Mouse (Mus musculus) lung, embryonic 15.5 days (tissue): ENCODE results near the gene Olfr23. TPM values are rescaled to one million over a fixed set of nuclear protein-coding genes. Genes with fewer than 3 reads are reported as not detected.
"Not testable (repeated sequence)": the region's sequence is repeated elsewhere in the genome, so short reads cannot be mapped to it uniquely, and the experiment has no call there.

Experiments used
- ATAC-seq: fragments of 200-750 bp; cut with Nextera tagmentation; 2 replicates; pipeline ENCODE4 v1.8.0; 2017; ENCODE audit warnings: moderate number of reproducible peaks, borderline replicate concordance; ENCODE audit not compliant: low FRiP score, low TSS enrichment; ENCODE audit errors: extremely low read depth
- H3K27ac ChIP-seq: fragments of 300-500 bp; sonication (generic); 2 replicates; pipeline ENCODE4 v1.5.1; 2015; ENCODE audit warnings: moderate library complexity, mild to moderate bottlenecking, inconsistent platforms
- H3K27me3 ChIP-seq: fragments of 300-500 bp; sonication (generic); 2 replicates; pipeline ENCODE4 v1.6.1; 2015; ENCODE audit warnings: inconsistent platforms
- H3K36me3 ChIP-seq: fragments of 300-500 bp; sonication (generic); 2 replicates; pipeline ENCODE4 v1.6.1; 2015; ENCODE audit warnings: inconsistent platforms
- H3K4me1 ChIP-seq: fragments of 300-500 bp; sonication (generic); 2 replicates; pipeline ENCODE4 v1.6.1; 2015; ENCODE audit warnings: inconsistent platforms
- H3K4me2 ChIP-seq: fragments of 300-500 bp; sonication (generic); 2 replicates; pipeline ENCODE4 v1.6.1; 2015; ENCODE audit warnings: inconsistent platforms, mild to moderate bottlenecking, moderate library complexity
- H3K4me3 ChIP-seq: fragments of 300-500 bp; sonication (generic); 2 replicates; pipeline ENCODE4 v1.5.1; 2015; ENCODE audit warnings: mild to moderate bottlenecking, inconsistent platforms
- H3K9ac ChIP-seq: fragments of 300-500 bp; sonication (generic); 2 replicates; pipeline ENCODE4 v1.6.1; 2015; ENCODE audit warnings: inconsistent platforms
- H3K9me3 ChIP-seq: fragments of 300-500 bp; sonication (generic); 2 replicates; pipeline ENCODE4 v1.6.1; 2016; ENCODE audit warnings: inconsistent platforms
- WGBS: fragments of 180-500 bp; shearing (Covaris S2); methylation state at CpG from one replicate; pipeline ENCODE4 v1.1.7; 2015; 5-methylcytosine and 5-hydroxymethylcytosine counted together
- polyA plus RNA-seq: library from polyadenylated mRNA; unstranded; fragments of >200 nt; fragmentation: Nextera tagmentation; extraction: Ambion mirVana; gene quantifications from 2 replicates; pipeline ENCODE4 v1.2.1, GENCODE M21; 2015

The Olfr23 gene
- not detected in 2 replicates for polyA plus RNA-seq

DNA sequence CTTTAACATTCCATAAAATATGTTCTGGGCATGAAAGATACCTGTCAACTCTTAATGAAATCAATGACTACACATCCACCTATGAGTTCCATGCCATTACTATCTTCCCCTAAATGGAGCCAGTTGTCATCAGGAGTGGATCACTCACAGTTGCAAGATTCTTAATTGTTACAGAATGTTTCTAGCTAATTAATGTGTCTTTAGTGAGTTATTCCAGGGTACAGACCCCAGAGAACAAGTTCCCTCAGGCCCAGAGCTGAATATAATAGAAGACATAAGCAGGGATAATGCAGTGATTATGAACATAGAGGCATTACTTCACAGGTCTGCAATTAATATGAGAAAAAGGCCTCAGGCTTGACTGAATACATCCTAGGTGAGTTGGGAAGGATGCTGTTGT is at the start of gene Olfr23:
Gene Olfr23, plus strand, starts transcription at position 301 of the 400 bp plus-strand sequence.
- H3K27ac ChIP-seq = no peak within 1 kb of the TSS
- no peak within 1 kb of the TSS for H3K4me3 ChIP-seq
- no peaks in the 10 kb centered on the region for H3K36me3 ChIP-seq
- no peaks in the 10 kb centered on the region for H3K27me3 ChIP-seq
- H3K9ac ChIP-seq = no peak within 1 kb of the TSS
- no peak within 1 kb of the TSS for H3K4me2 ChIP-seq
- ATAC-seq = no peak
- H3K9me3 ChIP-seq = no peaks in the 10 kb centered on the region
- no peaks in the 10 kb centered on the region for H3K4me1 ChIP-seq

DNA sequence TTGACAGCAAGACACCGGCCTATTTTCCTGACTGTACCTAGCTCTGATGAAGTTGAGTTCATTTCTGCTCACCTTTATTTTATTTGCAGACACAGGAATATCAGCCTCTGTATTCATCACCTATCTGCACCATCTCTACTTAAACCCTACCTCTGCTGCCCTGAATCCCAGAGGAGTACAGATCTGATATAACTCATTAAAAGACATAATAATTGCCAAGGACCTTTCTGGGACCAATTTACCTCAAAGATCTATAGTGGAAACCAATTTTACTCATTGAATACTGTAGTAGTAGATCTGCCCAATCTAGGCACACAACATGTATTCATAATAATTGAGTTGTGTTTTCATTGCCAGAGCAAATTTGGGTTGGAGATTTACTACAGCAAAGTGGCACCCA is 45.8 kb upstream of the Olfr23 start, which contains the start of gene Olfr394:
Gene Olfr394, minus strand, starts transcription at position 101 of the 400 bp plus-strand sequence.
- Histone ChIP-seq H3K9me3 (no peaks in the 10 kb centered on the region), H3K36me3 (no peaks in the 10 kb centered on the region), H3K4me2 (no peak within 1 kb of the TSS), H3K4me1 (no peaks in the 10 kb centered on the region), H3K27me3 (no peaks in the 10 kb centered on the region), H3K27ac (no peak within 1 kb of the TSS), H3K9ac (no peak within 1 kb of the TSS), H3K4me3 (no peak within 1 kb of the TSS)
- ATAC-seq = no peak
- WGBS = 74% methylated on average over 1 of the region's 1 CpGs

DNA sequence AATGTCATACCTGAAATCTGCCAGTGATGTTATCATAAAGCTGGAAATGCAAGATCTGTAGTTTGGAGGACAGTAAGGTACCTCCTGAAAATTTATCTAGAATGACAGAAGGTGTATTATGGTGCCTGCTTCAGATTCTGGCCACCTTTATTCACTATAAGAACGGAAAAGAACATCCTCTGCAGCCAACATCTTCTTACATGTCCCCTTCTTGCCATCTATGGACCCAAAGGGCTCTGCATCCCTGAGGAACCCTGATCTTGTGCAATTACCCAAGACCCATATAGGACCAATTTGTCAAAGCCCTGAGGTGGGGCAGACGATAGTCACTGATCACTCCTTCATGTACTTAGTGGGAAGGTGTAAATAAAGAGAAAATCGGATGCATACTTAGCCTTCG is 27.3 kb upstream of the Olfr23 start, which contains the start of gene Olfr395:
Gene Olfr395, minus strand, starts transcription at position 101 of the 400 bp plus-strand sequence.
- not testable (repeated sequence) for H3K27ac ChIP-seq, H3K36me3 ChIP-seq, H3K4me1 ChIP-seq, H3K27me3 ChIP-seq, ATAC-seq, H3K9me3 ChIP-seq, H3K9ac ChIP-seq, H3K4me2 ChIP-seq, H3K4me3 ChIP-seq
- WGBS = 77% methylated on average over 4 of the region's 4 CpGs

DNA sequence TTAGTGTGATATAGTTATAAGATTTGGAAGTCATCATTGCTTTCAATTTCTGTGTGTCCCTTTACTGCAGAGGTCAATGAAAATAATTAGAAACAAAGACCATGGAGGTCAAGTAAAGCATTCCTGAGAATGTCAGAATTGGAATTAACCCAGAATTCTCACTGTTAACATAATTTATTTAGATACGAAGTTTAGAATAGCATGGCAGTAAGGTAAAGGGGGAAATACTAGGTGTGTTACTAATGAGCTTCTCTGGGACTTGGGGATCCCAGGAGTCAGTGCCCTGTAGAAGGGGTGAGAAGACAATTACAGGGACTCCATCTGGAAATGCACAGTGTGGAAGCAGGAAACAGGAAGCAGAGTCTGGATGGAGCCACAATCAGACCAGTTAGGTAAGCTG is 24.0 kb downstream of the Olfr23 start, which contains the start of gene Olfr397:
Gene Olfr397, plus strand, starts transcription at position 301 of the 400 bp plus-strand sequence.
- Histone ChIP-seq H3K4me2 (no peak within 1 kb of the TSS), H3K36me3 (no peaks in the 10 kb centered on the region), H3K4me1 (no peaks in the 10 kb centered on the region), H3K27me3 (no peaks in the 10 kb centered on the region), H3K27ac (no peak within 1 kb of the TSS), H3K9me3 (no peaks in the 10 kb centered on the region), H3K9ac (no peak within 1 kb of the TSS), H3K4me3 (no peak within 1 kb of the TSS)
- 50% methylated on average over 1 of the region's 1 CpGs for WGBS
- no peak for ATAC-seq

DNA sequence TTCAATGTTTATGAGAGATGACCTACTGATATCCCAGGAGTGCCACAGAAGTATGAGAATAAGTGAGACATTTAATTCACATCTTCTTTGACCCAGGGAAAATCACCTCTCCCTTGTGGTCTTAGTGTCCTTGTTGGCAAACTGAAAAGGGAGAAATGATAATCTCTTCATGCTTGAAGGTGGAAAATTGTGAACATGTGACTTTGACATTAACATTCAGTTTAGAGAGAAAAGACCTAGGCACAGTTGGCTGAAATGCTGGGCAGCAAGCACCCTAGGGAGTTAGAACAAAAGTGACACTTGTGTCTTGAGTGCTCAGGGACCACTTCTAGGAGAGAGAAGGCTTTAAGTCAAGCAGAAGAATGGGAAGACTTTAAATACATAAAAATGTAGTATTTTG is 53.8 kb downstream of the Olfr23 start, which contains the start of gene Olfr398:
Gene Olfr398, minus strand, starts transcription at position 101 of the 400 bp plus-strand sequence.
- no peak within 1 kb of the TSS for H3K4me2 ChIP-seq

More for the DNA sequence above, 53.8 kb downstream of the Olfr23 start, which contains the start of gene Olfr398:
- Histone ChIP-seq H3K27me3 (no peaks in the 10 kb centered on the region), H3K4me1 (no peaks in the 10 kb centered on the region), H3K9me3 (no peaks in the 10 kb centered on the region; the same call in 1 of the 2 replicates), H3K36me3 (no peaks in the 10 kb centered on the region), H3K27ac (no peak within 1 kb of the TSS), H3K9ac (no peak within 1 kb of the TSS), H3K4me3 (no peak within 1 kb of the TSS)
- ATAC-seq = no peak

Other genes starting within 250 kb of the Olfr23 start
- not detected in 2 replicates for gene Zfp735, start 247.9 kb upstream of the Olfr23 start, polyA plus RNA-seq
- gene Olfr389, start 156.0 kb upstream of the Olfr23 start, polyA plus RNA-seq = not detected in 2 replicates
- not detected in 2 replicates for gene Olfr390, start 153.7 kb upstream of the Olfr23 start, polyA plus RNA-seq
- not detected in 2 replicates for gene Olfr391-ps, start 133.6 kb upstream of the Olfr23 start, polyA plus RNA-seq
- gene Olfr392, start 119.6 kb upstream of the Olfr23 start, polyA plus RNA-seq = not detected in 2 replicates
- not detected in 2 replicates for gene Olfr393, start 85.2 kb upstream of the Olfr23 start, polyA plus RNA-seq
- gene Olfr394, start 45.9 kb upstream of the Olfr23 start, polyA plus RNA-seq = not detected in 2 replicates
- gene Olfr395, start 27.4 kb upstream of the Olfr23 start, polyA plus RNA-seq = not detected in 2 replicates
- gene Olfr397, start 24.1 kb downstream of the Olfr23 start, polyA plus RNA-seq = not detected in 2 replicates
- not detected in 2 replicates for gene Olfr398, start 53.7 kb downstream of the Olfr23 start, polyA plus RNA-seq
- not detected in 2 replicates for gene Olfr139, start 119.9 kb downstream of the Olfr23 start, polyA plus RNA-seq
- not detected in 2 replicates for gene Olfr399, start 119.9 kb downstream of the Olfr23 start, polyA plus RNA-seq
- not detected in 2 replicates for gene Zfp616, start 133.3 kb downstream of the Olfr23 start, polyA plus RNA-seq
- not detected in 2 replicates for gene Olfr401, start 177.0 kb downstream of the Olfr23 start, polyA plus RNA-seq
- not detected in 2 replicates for gene Olfr402, start 216.9 kb downstream of the Olfr23 start, polyA plus RNA-seq
- gene Olfr403, start 249.6 kb downstream of the Olfr23 start, polyA plus RNA-seq = not detected in 2 replicates